Mouse (Mus musculus) limb, embryonic 13.5 days (tissue): ENCODE data around the gene C1ql1. TPM values are rescaled to one million over a fixed set of nuclear protein-coding genes. Genes with fewer than 3 reads are reported as not detected.

Source experiments
- ATAC-seq: fragments of 200-750 bp; cut with Nextera tagmentation; 2 replicates; pipeline ENCODE4 v1.8.0; 2017; ENCODE audit warnings: low read depth, moderate number of reproducible peaks, moderate TSS enrichment; ENCODE audit not compliant: low FRiP score
- H3K27ac ChIP-seq: fragments of 300-500 bp; sonication (generic); 2 replicates; pipeline ENCODE4 v1.5.1; 2015; ENCODE audit warnings: inconsistent platforms, mild to moderate bottlenecking, moderate library complexity
- H3K27me3 ChIP-seq: fragments of 300-500 bp; sonication (generic); 2 replicates; pipeline ENCODE4 v1.6.1; 2015; ENCODE audit warnings: mild to moderate bottlenecking, inconsistent platforms
- H3K36me3 ChIP-seq: fragments of 300-500 bp; sonication (generic); 2 replicates; pipeline ENCODE4 v1.6.1; 2015; ENCODE audit warnings: inconsistent platforms, mild to moderate bottlenecking, moderate library complexity
- H3K4me1 ChIP-seq: fragments of 300-500 bp; sonication (generic); 2 replicates; pipeline ENCODE4 v1.6.1; 2015; ENCODE audit warnings: inconsistent platforms
- H3K4me2 ChIP-seq: fragments of 300-500 bp; sonication (generic); replicated peaks from 2 replicates; pipeline ENCODE4 v1.6.1; 2015; ENCODE audit warnings: inconsistent platforms, mild to moderate bottlenecking, moderate library complexity
- H3K4me3 ChIP-seq: fragments of 300-500 bp; sonication (generic); 2 replicates; pipeline ENCODE4 v1.5.1; 2015; ENCODE audit warnings: moderate library complexity, mild to moderate bottlenecking, inconsistent platforms
- H3K9ac ChIP-seq: fragments of 300-500 bp; sonication (generic); 2 replicates; pipeline ENCODE4 v1.6.1; 2015; ENCODE audit warnings: mild to moderate bottlenecking, inconsistent platforms
- H3K9me3 ChIP-seq: fragments of 300-500 bp; sonication (generic); 2 replicates; pipeline ENCODE4 v1.6.1; 2016; ENCODE audit warnings: inconsistent platforms
- WGBS: fragments of 180-500 bp; shearing (Covaris S2); methylation state at CpG from one replicate; pipeline ENCODE4 v1.1.7; 2015; 5-methylcytosine and 5-hydroxymethylcytosine counted together
- polyA plus RNA-seq: library from polyadenylated mRNA; unstranded; fragments of >200 nt; fragmentation: Nextera tagmentation; extraction: Ambion mirVana; gene quantifications from 2 replicates; pipeline ENCODE4 v1.2.1, GENCODE M21; 2015

The C1ql1 gene
- polyA plus RNA-seq, 1 experiment from 2014 or later, result 1.4 TPM

DNA sequence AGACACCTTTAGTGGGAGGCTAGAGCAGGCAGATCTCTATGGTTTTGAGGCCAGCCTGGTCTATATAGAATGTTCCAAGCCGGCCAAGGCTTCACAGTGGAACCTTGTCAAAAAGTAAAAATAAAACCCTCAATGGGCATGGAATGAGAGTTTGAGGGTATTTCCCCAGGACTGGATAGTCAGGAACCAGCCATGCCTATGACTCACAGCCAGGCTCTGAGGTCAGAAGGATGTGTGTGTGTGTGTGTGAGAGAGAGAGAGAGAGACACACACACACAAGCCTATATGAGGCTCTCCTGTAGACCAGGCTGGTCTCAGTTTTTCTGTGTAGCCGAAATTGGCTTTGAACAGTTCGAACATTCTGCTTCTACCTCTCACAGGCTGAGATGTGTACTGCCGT lies 51.8 kb downstream of the C1ql1 start:
- no peak overlapping the region for H3K4me2 ChIP-seq
- no peaks in the 10 kb centered on the region for H3K9me3 ChIP-seq
- H3K9ac ChIP-seq, result no peak overlapping the region
- H3K27me3 ChIP-seq, result peaks cover 56% of the 10 kb centered on the region
- ATAC-seq, result no peak
- peaks cover 7% of the 10 kb centered on the region; the same call in 1 of the 2 replicates for H3K4me1 ChIP-seq
- 88% methylated on average over 4 of the region's 4 CpGs for WGBS
- no peak overlapping the region for H3K27ac ChIP-seq
- H3K36me3 ChIP-seq, result no peaks in the 10 kb centered on the region
- H3K4me3 ChIP-seq, result no peak overlapping the region

DNA sequence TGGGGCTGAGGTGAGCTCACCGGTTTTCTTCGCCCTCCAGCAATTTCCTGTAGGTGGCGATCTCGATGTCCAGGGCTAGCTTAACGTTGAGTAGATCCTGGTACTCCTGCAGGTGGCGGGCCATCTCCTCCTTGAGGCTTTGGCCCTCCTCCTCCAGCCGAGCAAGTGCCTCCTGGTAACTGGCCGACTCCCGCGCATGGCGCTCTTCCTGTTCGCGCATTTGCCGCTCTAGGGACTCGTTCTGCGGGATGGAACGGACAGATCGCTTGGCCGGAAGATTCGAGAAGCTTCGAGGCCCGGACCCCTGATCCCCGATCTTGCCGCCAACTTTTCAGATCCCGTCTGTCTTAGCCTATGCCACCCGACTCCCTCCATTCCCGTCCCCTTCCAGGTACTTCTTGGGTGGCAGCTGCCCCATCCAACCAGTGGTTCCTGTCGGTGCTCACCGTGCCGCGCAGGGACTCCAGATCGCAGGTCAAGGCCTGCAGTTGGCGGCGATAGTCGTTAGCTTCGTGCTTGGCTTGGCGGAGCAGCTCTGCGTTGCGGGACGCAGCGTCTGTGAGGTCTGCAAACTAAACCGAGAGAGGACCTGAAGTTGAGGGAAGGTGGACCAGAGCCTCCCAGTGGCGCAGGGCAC lies 53.4 kb downstream of the C1ql1 start:
- Histone ChIP-seq H3K9me3 (no peaks in the 10 kb centered on the region), H3K27me3 (peaks cover 56% of the 10 kb centered on the region), H3K4me3 (peak overlapping the region; percentile 48), H3K9ac (peak overlapping the region; percentile 72), H3K4me2 (peak overlapping the region; percentile 81), H3K4me1 (peaks cover 7% of the 10 kb centered on the region; the same call in 1 of the 2 replicates), H3K27ac (no peak overlapping the region), H3K36me3 (no peaks in the 10 kb centered on the region)
- 1% methylated on average over 43 of the region's 43 CpGs for WGBS
- ATAC-seq, result peak; percentile 80

DNA sequence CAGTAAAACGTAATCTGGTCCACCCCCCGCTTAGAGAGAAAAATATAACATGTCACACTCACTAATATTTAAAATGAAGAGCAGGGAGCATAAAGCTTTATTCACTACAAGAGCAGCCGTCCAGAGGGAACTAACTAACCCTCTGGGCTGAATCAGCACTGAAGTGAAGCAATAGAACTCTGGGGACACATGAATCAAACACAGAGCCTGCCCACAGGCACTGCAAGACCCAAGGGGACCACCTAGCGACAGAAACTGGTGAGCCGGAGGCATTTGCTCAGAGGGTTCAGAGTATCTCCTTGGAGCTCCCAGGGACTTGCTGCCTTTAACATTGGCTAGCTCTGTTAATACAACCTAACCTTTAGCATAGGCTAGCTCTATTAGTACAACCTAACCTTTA lies 56.4 kb downstream of the C1ql1 start:
- Histone ChIP-seq H3K27ac (no peak overlapping the region), H3K4me1 (peaks cover 7% of the 10 kb centered on the region; the same call in 1 of the 2 replicates), H3K9me3 (no peaks in the 10 kb centered on the region), H3K4me3 (no peak overlapping the region), H3K9ac (no peak overlapping the region), H3K36me3 (no peaks in the 10 kb centered on the region), H3K27me3 (peaks cover 51% of the 10 kb centered on the region), H3K4me2 (no peak overlapping the region)
- ATAC-seq, result no peak
- whole genome bisulfite sequencing, result 58% methylated on average over 5 of the region's 5 CpGs

Other genes with a start within 250 kb of the C1ql1 start
- 45.8 and 46.1 TPM in 2 replicates for gene Ccdc43, start 248.9 kb downstream of the C1ql1 start, polyA plus RNA-seq
- 14.7 and 15.8 TPM in 2 replicates for gene Adam11, start 185.2 kb downstream of the C1ql1 start, polyA plus RNA-seq
- 75.6 and 78.1 TPM in 2 replicates for gene Gjc1, start 127.0 kb downstream of the C1ql1 start, polyA plus RNA-seq
- gene Higd1b, start 110.8 kb downstream of the C1ql1 start, polyA plus RNA-seq, result not detected in 2 replicates
- 193 and 199 TPM in 2 replicates for gene Eftud2, start 65.7 kb downstream of the C1ql1 start, polyA plus RNA-seq
- gene Ccdc103, start 65.5 kb downstream of the C1ql1 start, polyA plus RNA-seq, result 0.93 and 1.0 TPM in 2 replicates
- gene Fam187a, start 61.5 kb downstream of the C1ql1 start, polyA plus RNA-seq, result not detected in 2 replicates
- 0.37 and 0.48 TPM in 2 replicates for gene Gfap, start 45.8 kb downstream of the C1ql1 start, polyA plus RNA-seq
- gene Kif18b, start 21.6 kb downstream of the C1ql1 start, polyA plus RNA-seq, result 10.8 and 11.0 TPM in 2 replicates
- gene Nmt1, start 81.5 kb upstream of the C1ql1 start, polyA plus RNA-seq, result 49.6 and 53.2 TPM in 2 replicates
- 197 and 201 TPM in 2 replicates for gene Dcakd, start 81.6 kb upstream of the C1ql1 start, polyA plus RNA-seq
- gene Plcd3, start 155.0 kb upstream of the C1ql1 start, polyA plus RNA-seq, result 4.8 and 5.1 TPM in 2 replicates
- gene Acbd4, start 155.0 kb upstream of the C1ql1 start, polyA plus RNA-seq, result 14.4 and 17.2 TPM in 2 replicates
- 5.1 and 5.6 TPM in 2 replicates for gene Hexim1, start 169.5 kb upstream of the C1ql1 start, polyA plus RNA-seq
- 12.8 and 13.8 TPM in 2 replicates for gene Hexim2, start 185.7 kb upstream of the C1ql1 start, polyA plus RNA-seq
- gene Fmnl1, start 224.4 kb upstream of the C1ql1 start, polyA plus RNA-seq, result 1.1 and 1.2 TPM in 2 replicates